Mouse (Mus musculus): ENCODE results near the gene Cyba. TPM values are rescaled to one million over a fixed set of nuclear protein-coding genes. Genes with fewer than 3 reads are reported as not detected.

Gene Cyba
- total RNA-seq, 2 experiments from 2014 or later = 35.7 to 89.3 TPM

- no peak for ATAC-seq (replicated peaks; ENCODE audit: low FRiP score, poor library complexity, severe bottlenecking)
Measured at GRCm38 (mm10) chr8:122427607-122428006, 5.1 kb downstream of the Cyba start.

- ATAC-seq (replicated peaks; ENCODE audit: low FRiP score, poor library complexity, severe bottlenecking) = no peak
Measured at GRCm38 (mm10) chr8:122426145-122426544, 6.6 kb downstream of the Cyba start.

- ATAC-seq (replicated peaks; ENCODE audit: low FRiP score, poor library complexity, severe bottlenecking) = no peak
Measured at GRCm38 (mm10) chr8:122423659-122424058, 9.1 kb downstream of the Cyba start.

- no peak for ATAC-seq (replicated peaks; ENCODE audit: low FRiP score, poor library complexity, severe bottlenecking)
Measured at GRCm38 (mm10) chr8:122423217-122423616, 9.5 kb downstream of the Cyba start.

GRCm38 (mm10) chr8:122421376-122422070, 11.2 kb downstream of the Cyba start, which contains the start of gene Il17c:
Gene Il17c, plus strand, starts transcription at chr8:122422020.
- ATAC-seq (replicated peaks; ENCODE audit: low FRiP score, poor library complexity, severe bottlenecking) = no peak

- ATAC-seq (replicated peaks; ENCODE audit: low FRiP score, poor library complexity, severe bottlenecking) = no peak
Measured at GRCm38 (mm10) chr8:122419881-122420555, 12.7 kb downstream of the Cyba start.

- no peak for ATAC-seq (replicated peaks; ENCODE audit: low FRiP score, poor library complexity, severe bottlenecking)
Measured at GRCm38 (mm10) chr8:122415554-122415953, 17.2 kb downstream of the Cyba start.

- ATAC-seq (replicated peaks; ENCODE audit: low FRiP score, poor library complexity, severe bottlenecking) = no peak
Measured at GRCm38 (mm10) chr8:122414311-122414710, 18.4 kb downstream of the Cyba start.

GRCm38 (mm10) chr8:122407678-122408077, 25.1 kb downstream of the Cyba start:
- ATAC-seq (replicated peaks; ENCODE audit: low FRiP score, poor library complexity, severe bottlenecking) = no peak

- ATAC-seq (replicated peaks; ENCODE audit: low FRiP score, poor library complexity, severe bottlenecking) = no peak
Measured at GRCm38 (mm10) chr8:122405146-122405805, 27.5 kb downstream of the Cyba start.

GRCm38 (mm10) chr8:122398186-122398585, 34.5 kb downstream of the Cyba start:
- ATAC-seq (replicated peaks; ENCODE audit: low FRiP score, poor library complexity, severe bottlenecking) = no peak

- ATAC-seq (replicated peaks; ENCODE audit: low FRiP score, poor library complexity, severe bottlenecking) = no peak
Measured at GRCm38 (mm10) chr8:122395291-122395690, 37.4 kb downstream of the Cyba start.

- ATAC-seq (replicated peaks; ENCODE audit: low FRiP score, poor library complexity, severe bottlenecking) = no peak
Measured at GRCm38 (mm10) chr8:122393717-122394116, 39.0 kb downstream of the Cyba start.

GRCm38 (mm10) chr8:122390758-122391157, 42.0 kb downstream of the Cyba start:
- no peak for ATAC-seq (replicated peaks; ENCODE audit: low FRiP score, poor library complexity, severe bottlenecking)

- ATAC-seq (replicated peaks; ENCODE audit: low FRiP score, poor library complexity, severe bottlenecking) = no peak
Measured at GRCm38 (mm10) chr8:122389357-122389756, 43.4 kb downstream of the Cyba start.

- ATAC-seq (replicated peaks; ENCODE audit: low FRiP score, poor library complexity, severe bottlenecking) = no peak
Measured at GRCm38 (mm10) chr8:122383039-122383438, 49.7 kb downstream of the Cyba start.

- peak; percentile 96 for ATAC-seq (replicated peaks; ENCODE audit: low FRiP score, poor library complexity, severe bottlenecking)
Measured at GRCm38 (mm10) chr8:122376365-122377231, 56.1 kb downstream of the Cyba start, which contains the start of gene Zc3h18. Gene Zc3h18, plus strand, starts transcription at chr8:122376609.

- ATAC-seq (replicated peaks; ENCODE audit: low FRiP score, poor library complexity, severe bottlenecking) = no peak
Measured at GRCm38 (mm10) chr8:122375751-122376364, 56.9 kb downstream of the Cyba start.

- no peak for ATAC-seq (replicated peaks; ENCODE audit: low FRiP score, poor library complexity, severe bottlenecking)
Measured at GRCm38 (mm10) chr8:122375320-122375719, 57.4 kb downstream of the Cyba start.

Measured in erythroid progenitor cell, adult 5-6 weeks (primary cell).